Mouse (Mus musculus) ES-E14 (cell line): Measurements from ENCODE around the gene Fktn.

Experiments
- CHD2 ChIP-seq: IDR thresholded peaks from 2 replicates; pipeline ENCODE4 v1.6.1; 2014; ENCODE audit warnings: mild to moderate bottlenecking, low read depth, low read length, inconsistent platforms
- HCFC1 ChIP-seq: IDR thresholded peaks from 2 replicates; pipeline ENCODE4 v1.6.1; 2012; ENCODE audit warnings: low read length, inconsistent platforms, borderline replicate concordance; ENCODE audit not compliant: insufficient read depth
- MAFK ChIP-seq: IDR thresholded peaks from 2 replicates; pipeline ENCODE4 v1.6.1; 2014; ENCODE audit warnings: mild to moderate bottlenecking, low read depth, low read length, inconsistent platforms; ENCODE audit not compliant: insufficient read depth
- ZC3H11A ChIP-seq: IDR thresholded peaks from 2 replicates; pipeline ENCODE4 v1.6.1; 2012; ENCODE audit warnings: low read depth, mild to moderate bottlenecking, inconsistent platforms, low read length, borderline replicate concordance

DNA sequence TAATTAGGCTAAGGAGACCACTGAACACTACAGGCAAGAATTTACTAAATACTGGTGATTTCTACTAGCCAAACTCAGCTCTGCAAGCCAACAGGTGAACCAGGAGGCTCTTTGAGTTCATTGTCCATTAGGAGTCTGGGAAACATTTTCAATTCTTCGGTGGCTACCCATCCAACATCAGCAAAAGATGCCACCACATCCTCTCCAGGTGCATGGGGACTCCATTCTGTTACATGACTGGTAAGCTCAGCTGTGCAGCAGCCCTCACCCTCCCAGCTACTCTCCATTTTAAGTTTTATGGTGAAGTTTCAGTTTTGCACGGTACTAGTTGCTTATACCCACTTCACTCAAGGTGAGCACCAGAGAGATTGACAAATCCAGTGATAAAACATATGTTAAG is 3.8 kb upstream of the Fktn start:
- TF ChIP-seq ZC3H11A = no peak
- no peak for TF ChIP-seq HCFC1
- TF ChIP-seq MAFK = no peak
- no peak for TF ChIP-seq CHD2
